Mouse (Mus musculus): ENCODE data around the gene Slc25a54.

DNA sequence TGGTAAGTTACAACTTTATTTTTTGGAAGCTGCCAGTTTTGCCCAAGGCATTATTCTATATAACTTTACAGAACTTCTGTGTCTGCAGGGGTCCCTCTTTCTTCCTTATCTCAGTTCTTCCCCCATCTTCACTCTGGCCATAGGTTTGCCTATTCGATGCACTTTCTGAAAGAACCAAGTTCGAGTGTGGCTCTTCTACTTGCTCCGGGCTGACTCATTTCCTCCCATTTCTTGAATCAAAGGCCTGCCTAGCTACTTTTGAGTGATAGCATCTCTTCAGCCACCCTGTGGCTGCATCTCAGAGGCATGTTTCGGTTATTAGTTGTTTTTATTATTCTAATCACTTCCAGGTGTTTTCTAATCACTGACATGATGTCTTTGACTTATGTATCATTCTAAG, 43.8 kb downstream of the Slc25a54 start:
- TF ChIP-seq CTCF (IDR thresholded peaks at IDR 0.05; ENCODE audit: extremely low read depth, insufficient read length, insufficient replicate concordance, low read depth, low read length) (no peak), POLR2A (IDR thresholded peaks at IDR 0.05; ENCODE audit: low read depth, low read length) (no peak)

Measured in small intestine, adult 2 months (tissue).